In genomic region chr13:52535542-52535941, GRCm38 (mm10) we compare ENCODE assay signal across 9 mouse cellular contexts. TPM values are rescaled to one million over a fixed set of nuclear protein-coding genes. Genes with fewer than 3 reads are reported as not detected.
A peak's percentile ranks its signal among the peaks of the same experiment; 100 is the strongest.
DNase-seq lines count a peak whose midpoint lies in the region; ATAC-seq and TF ChIP-seq lines count a peak whose summit lies in the region.
"Had no signal": no experiment of that assay in that cellular context is flagged by ENCODE, and none has a peak within 500 bp of the region (broad histone marks: within the 10 kb centered on the region; RNA-seq: fewer than 3 reads in every experiment).

No protein-coding gene starts in this region.

- H3K4me1 ChIP-seq in heart, embryonic 13.5 days, result peaks cover 9% of the 10 kb centered on the region
- no peaks in the 10 kb centered on the region for H3K4me1 ChIP-seq in limb, embryonic 14.5 days (ENCODE audit: control insufficient read depth, insufficient read depth, low read length)
- peaks cover under 1% of the 10 kb centered on the region; the same call in 1 of the 2 replicates for H3K4me1 ChIP-seq in olfactory bulb, adult 2 months (ENCODE audit: control insufficient read depth, insufficient read depth, low read length)

- 11% methylated on average over 4 of the region's 4 CpGs for WGBS in heart, embryonic 13.5 days
- WGBS in limb, embryonic 14.5 days, result 2% methylated on average over 4 of the region's 4 CpGs
- 7% methylated on average over 4 of the region's 4 CpGs for WGBS in olfactory bulb, adult 2 months

- ATAC-seq in heart, embryonic 13.5 days (ENCODE audit: extremely low read depth, insufficient number of reproducible peaks, low FRiP score, low TSS enrichment), result no peak
- no peak for ATAC-seq in limb, embryonic 14.5 days (ENCODE audit: low FRiP score, low read depth)

- H3K36me3 ChIP-seq in heart, embryonic 13.5 days, result no peaks in the 10 kb centered on the region
- H3K36me3 ChIP-seq in limb, embryonic 14.5 days (ENCODE audit: control insufficient read depth, insufficient read depth, low read length), result no peaks in the 10 kb centered on the region
- H3K36me3 ChIP-seq: midbrain, embryonic 12.5 days had no signal

- no peaks in the 10 kb centered on the region for H3K27me3 ChIP-seq in heart, embryonic 13.5 days (replicated peaks)
- H3K27me3 ChIP-seq in limb, embryonic 14.5 days (ENCODE audit: control insufficient read depth, insufficient read depth, low read length), result 0 out of 2 replicates have a peak, but pooled peaks cover under 1% of the 10 kb centered on the region

- no peak for TF ChIP-seq POLR2A in limb, embryonic 14.5 days (IDR thresholded peaks at IDR 0.05; ENCODE audit: borderline replicate concordance, extremely low read depth, insufficient read depth, insufficient read length)
- TF ChIP-seq POLR2A in olfactory bulb, adult 2 months (IDR thresholded peaks at IDR 0.05; ENCODE audit: insufficient read depth, low read depth, low read length), result no peak

- no peak overlapping the region; the same call in 1 of the 2 replicates for H3K27ac ChIP-seq in heart, embryonic 13.5 days (replicated peaks)
- H3K27ac ChIP-seq in limb, embryonic 14.5 days (replicated peaks; ENCODE audit: low read depth, low read length), result no peak overlapping the region
- no peak overlapping the region for H3K27ac ChIP-seq in olfactory bulb, adult 2 months (ENCODE audit: insufficient read depth, low read depth, low read length)
- H3K27ac ChIP-seq: midbrain, embryonic 12.5 days had no signal

- H3K9ac ChIP-seq in heart, embryonic 13.5 days, result no peak overlapping the region
- H3K9ac ChIP-seq in limb, embryonic 14.5 days (ENCODE audit: low read depth, low read length, severe bottlenecking), result no peak overlapping the region
- H3K9ac ChIP-seq: midbrain, embryonic 12.5 days had no signal

- no peaks in the 10 kb centered on the region; the same call in 1 of the 2 replicates for H3K9me3 ChIP-seq in heart, embryonic 13.5 days
- H3K9me3 ChIP-seq in limb, embryonic 14.5 days (ENCODE audit: control insufficient read depth, low read length), result no peaks in the 10 kb centered on the region
- H3K9me3 ChIP-seq: midbrain, embryonic 12.5 days had no signal

- TF ChIP-seq CTCF in olfactory bulb, adult 2 months (IDR thresholded peaks at IDR 0.05; ENCODE audit: insufficient read depth, low read depth, low read length), result peak; percentile 47; the same call in 1 of the 2 replicates

- DNase-seq in kidney, adult 8-10 months, result peak; percentile 25 to 49
- no peak for DNase-seq in kidney, adult 11 months
- DNase-seq in MN1 (ENCODE audit: low spot score), result peak; percentile 55
- DNase-seq in cerebellum, adult 18-20 months, result peak; percentile 81 to 87
- peak; percentile 70 for DNase-seq in limb, embryonic 14.5 days (ENCODE audit: low spot score)
- peak; percentile 14 for DNase-seq in urinary bladder, postnatal 10 days (ENCODE audit: low spot score)

- 0 out of 2 replicates have a peak overlapping the region, but pooled peaks have one; percentile 13 for H3K4me2 ChIP-seq in heart, embryonic 13.5 days
- no peak overlapping the region for H3K4me2 ChIP-seq in limb, embryonic 14.5 days (replicated peaks; ENCODE audit: low read depth, low read length, severe bottlenecking)
- H3K4me2 ChIP-seq: midbrain, embryonic 12.5 days had no signal

- no peak overlapping the region for H3K4me3 ChIP-seq in heart, embryonic 13.5 days
- H3K4me3 ChIP-seq in limb, embryonic 14.5 days (replicated peaks; ENCODE audit: low read length), result no peak overlapping the region
- no peak overlapping the region for H3K4me3 ChIP-seq in olfactory bulb, adult 2 months (ENCODE audit: insufficient read depth, low read depth, low read length)
- H3K4me3 ChIP-seq: midbrain, embryonic 12.5 days had no signal

RNA-seq across cellular contexts. Expression of gene Diras2, which starts 4.5 kb away (rescaled TPM):
- 0.52 and 0.65 TPM in 2 replicates for polyA plus RNA-seq in heart, embryonic 13.5 days (2015; fragmentation: Nextera tagmentation; extraction: Ambion mirVana)
- polyA plus RNA-seq in limb, embryonic 14.5 days (2012; rRNA removed), result 0.70 and 1.2 TPM in 2 replicates
- polyA plus RNA-seq in limb, embryonic 14.5 days (2014; fragmentation: Nextera tagmentation; extraction: Ambion mirVana), result 0.15 and 0.19 TPM in 2 replicates
- polyA plus RNA-seq in olfactory bulb, adult 2 months (2012; ENCODE audit: insufficient read depth, insufficient read length, low replicate concordance, missing spikeins), result not detected in 2 replicates

RNA-seq across cellular contexts. Expression of gene Syk, which starts 47.4 kb away (rescaled TPM):
- 6.3 and 6.5 TPM in 2 replicates for polyA plus RNA-seq in heart, embryonic 13.5 days (2015; fragmentation: Nextera tagmentation; extraction: Ambion mirVana)
- polyA plus RNA-seq in limb, embryonic 14.5 days (2012; rRNA removed), result 3.0 and 3.3 TPM in 2 replicates
- 3.5 and 3.6 TPM in 2 replicates for polyA plus RNA-seq in limb, embryonic 14.5 days (2014; fragmentation: Nextera tagmentation; extraction: Ambion mirVana)
- polyA plus RNA-seq in olfactory bulb, adult 2 months (2012; ENCODE audit: insufficient read depth, insufficient read length, low replicate concordance, missing spikeins), result not detected in 2 replicates
